Mouse (Mus musculus): ENCODE measurements around the gene Scamp4. TPM values are rescaled to one million over a fixed set of nuclear protein-coding genes. Genes with fewer than 3 reads are reported as not detected.

The Scamp4 gene
- polyA plus RNA-seq, 1 experiment from 2014 or later: 71.6 TPM

DNA sequence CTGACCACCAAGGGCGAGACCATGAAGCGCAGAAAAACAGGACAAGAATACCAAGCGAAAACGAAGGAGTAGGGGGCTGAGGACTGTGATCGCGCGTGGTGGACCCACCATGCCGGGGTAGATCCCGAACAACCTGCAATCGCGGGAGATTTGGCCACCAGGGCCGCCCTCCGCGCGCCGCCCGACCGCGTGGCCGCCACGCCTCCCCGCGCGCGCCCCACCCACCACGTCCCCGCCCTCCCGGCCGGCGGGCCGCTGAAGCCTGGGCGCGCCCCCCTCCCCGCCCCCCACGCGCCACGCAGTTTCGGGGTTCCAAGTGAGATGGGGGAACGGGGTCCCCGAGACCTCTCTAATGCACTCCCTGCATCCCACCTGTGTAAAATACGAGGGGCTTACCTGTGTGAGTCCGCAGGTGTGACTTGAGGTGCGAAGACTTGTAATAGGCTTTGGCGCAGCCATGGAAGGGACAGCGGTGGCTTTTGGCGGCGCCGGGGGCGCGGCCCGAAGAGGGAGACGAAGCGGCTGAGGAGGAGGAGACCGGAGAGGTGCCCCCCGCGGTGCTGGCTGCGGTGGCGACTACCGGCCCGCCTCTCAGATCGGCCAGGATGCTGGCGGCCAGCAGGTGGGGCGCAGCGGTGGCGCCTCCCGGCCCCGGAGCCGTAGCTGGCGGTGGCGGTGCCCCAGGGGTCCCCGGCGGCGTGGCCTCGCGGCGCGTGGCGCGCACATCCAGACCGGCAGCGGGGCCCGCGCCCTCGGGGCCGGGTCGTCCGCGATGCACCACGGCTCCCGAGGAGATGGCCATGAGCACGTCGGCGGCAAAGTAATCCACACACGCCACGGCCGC is 26.1 kb upstream of the Scamp4 start:
- peak; percentile 14; the same call in 1 of the 2 replicates for ATAC-seq (ENCODE audit: low read depth)
- no peaks in the 10 kb centered on the region for H3K36me3 ChIP-seq (ENCODE audit: control insufficient read depth, insufficient read depth, low read length)
- H3K9me3 ChIP-seq (ENCODE audit: control insufficient read depth, low read length): no peaks in the 10 kb centered on the region
- peak overlapping the region; percentile 76 for H3K4me3 ChIP-seq (ENCODE audit: low read depth, low read length)
- H3K4me1 ChIP-seq (ENCODE audit: control insufficient read depth, insufficient read depth, low read length): peaks cover 23% of the 10 kb centered on the region
- under 1% methylated on average over 93 of the region's 96 CpGs for WGBS
- peak overlapping the region; percentile 76 for H3K9ac ChIP-seq (replicated peaks; ENCODE audit: low read depth, low read length)
- H3K27me3 ChIP-seq (ENCODE audit: control insufficient read depth, insufficient read depth, low read length): no peaks in the 10 kb centered on the region; the same call in 1 of the 2 replicates
- H3K4me2 ChIP-seq (ENCODE audit: low read depth, low read length): peak overlapping the region; percentile 94
- H3K27ac ChIP-seq (ENCODE audit: low read depth, low read length): peak overlapping the region; percentile 85

DNA sequence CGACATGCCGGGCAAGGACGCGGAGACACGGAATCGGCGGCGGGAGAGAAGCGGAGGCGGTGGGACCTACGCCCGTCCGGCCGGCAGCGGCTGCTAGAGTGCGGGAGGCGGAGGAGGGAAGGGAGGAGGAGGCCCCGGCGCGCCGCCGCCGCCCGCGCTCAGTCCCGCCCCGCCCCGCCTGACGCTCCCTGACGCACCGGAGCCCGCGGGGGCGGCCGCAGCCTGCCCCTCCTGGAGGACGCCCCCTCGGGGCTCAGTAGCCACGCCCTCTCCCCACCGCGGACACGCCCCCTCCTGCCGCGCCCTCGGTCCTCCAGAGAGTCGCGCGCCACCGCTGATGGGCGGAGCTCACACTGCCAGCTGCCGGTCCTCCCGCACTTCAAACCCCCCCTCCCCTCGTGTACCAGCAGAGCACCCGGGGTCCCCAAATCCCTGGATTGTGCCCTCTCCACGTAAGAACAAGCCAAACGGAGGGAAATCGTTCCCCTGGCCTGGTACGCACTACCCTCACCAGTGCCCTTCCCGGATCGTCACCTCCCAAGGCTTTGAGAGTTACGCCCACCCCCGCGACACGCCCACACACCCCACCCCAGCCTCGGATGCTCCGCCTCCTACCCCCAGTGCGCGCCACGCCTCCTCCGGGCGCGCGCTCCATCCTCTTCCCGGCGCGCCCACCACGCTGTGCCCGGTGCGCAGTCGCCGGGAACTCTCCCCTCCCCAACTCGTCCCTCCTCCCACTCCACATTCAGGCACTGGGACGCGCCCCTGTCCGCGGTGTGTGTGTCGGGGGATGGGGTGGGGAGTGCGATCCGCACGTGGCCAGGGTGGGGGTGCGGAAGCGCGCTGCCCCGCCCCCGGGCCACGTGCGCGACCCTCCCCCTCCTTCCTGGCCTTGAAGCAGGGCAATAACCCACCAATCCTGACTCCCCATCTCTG is 25.2 kb upstream of the Scamp4 start, which contains the start of gene Klf16:
TSS of gene Klf16 (minus strand) at position 127 of the 936 bp plus-strand sequence.
- H3K4me1 ChIP-seq (ENCODE audit: control insufficient read depth, insufficient read depth, low read length): peaks cover 22% of the 10 kb centered on the region
- peak; percentile 75 for ATAC-seq (ENCODE audit: low read depth)
- no peaks in the 10 kb centered on the region for H3K36me3 ChIP-seq (ENCODE audit: control insufficient read depth, insufficient read depth, low read length)
- H3K9ac ChIP-seq (replicated peaks; ENCODE audit: low read depth, low read length): peak within 1 kb of the TSS; percentile 76
- under 1% methylated on average over 67 of the region's 97 CpGs for WGBS
- H3K27me3 ChIP-seq (ENCODE audit: control insufficient read depth, insufficient read depth, low read length): no peaks in the 10 kb centered on the region; the same call in 1 of the 2 replicates
- H3K4me2 ChIP-seq (ENCODE audit: low read depth, low read length): peak within 1 kb of the TSS; percentile 94
- H3K9me3 ChIP-seq (ENCODE audit: control insufficient read depth, low read length): no peaks in the 10 kb centered on the region
- H3K4me3 ChIP-seq (ENCODE audit: low read depth, low read length): peak within 1 kb of the TSS; percentile 76
- peak within 1 kb of the TSS; percentile 85 for H3K27ac ChIP-seq (ENCODE audit: low read depth, low read length)

DNA sequence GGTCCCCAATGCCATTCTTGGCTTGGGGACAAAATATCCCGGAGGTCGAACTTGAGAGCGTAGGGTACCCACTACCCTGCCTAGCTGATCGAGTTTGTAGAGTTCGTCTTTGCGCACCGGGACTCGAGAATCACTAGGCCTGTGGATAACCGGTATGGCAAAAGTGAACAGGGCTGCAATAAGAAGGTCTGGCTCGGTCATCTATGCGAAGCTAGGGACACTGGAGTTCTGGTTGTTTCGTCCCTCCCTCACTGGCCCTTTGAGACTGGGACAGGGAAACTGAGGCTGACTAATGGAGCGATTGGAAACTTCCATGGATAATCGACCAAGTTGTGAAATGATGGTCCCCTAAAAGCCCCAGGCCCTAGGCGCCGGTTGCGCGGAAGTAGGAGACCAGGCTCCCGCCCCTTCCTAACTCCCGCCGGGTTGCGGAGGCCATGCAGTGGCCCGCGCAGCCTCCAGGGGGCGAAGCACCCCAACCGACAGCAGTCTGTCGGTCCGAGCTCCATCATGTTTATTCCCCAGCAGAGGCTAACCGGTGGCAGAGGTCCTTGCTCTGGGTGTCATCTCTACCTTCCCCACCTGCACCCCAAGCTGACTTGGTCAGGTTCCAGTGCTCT is 24.4 kb upstream of the Scamp4 start:
- Histone ChIP-seq H3K27ac (ENCODE audit: low read depth, low read length) (peak overlapping the region; percentile 85), H3K36me3 (ENCODE audit: control insufficient read depth, insufficient read depth, low read length) (no peaks in the 10 kb centered on the region), H3K9me3 (ENCODE audit: control insufficient read depth, low read length) (no peaks in the 10 kb centered on the region), H3K4me2 (ENCODE audit: low read depth, low read length) (peak overlapping the region; percentile 94), H3K9ac (replicated peaks; ENCODE audit: low read depth, low read length) (peak overlapping the region; percentile 76), H3K4me1 (ENCODE audit: control insufficient read depth, insufficient read depth, low read length) (peaks cover 22% of the 10 kb centered on the region), H3K4me3 (ENCODE audit: low read depth, low read length) (peak overlapping the region; percentile 76), H3K27me3 (ENCODE audit: control insufficient read depth, insufficient read depth, low read length) (no peaks in the 10 kb centered on the region; the same call in 1 of the 2 replicates)
- WGBS: 1% methylated on average over 29 of the region's 29 CpGs
- peak; percentile 16 for ATAC-seq (ENCODE audit: low read depth)

DNA sequence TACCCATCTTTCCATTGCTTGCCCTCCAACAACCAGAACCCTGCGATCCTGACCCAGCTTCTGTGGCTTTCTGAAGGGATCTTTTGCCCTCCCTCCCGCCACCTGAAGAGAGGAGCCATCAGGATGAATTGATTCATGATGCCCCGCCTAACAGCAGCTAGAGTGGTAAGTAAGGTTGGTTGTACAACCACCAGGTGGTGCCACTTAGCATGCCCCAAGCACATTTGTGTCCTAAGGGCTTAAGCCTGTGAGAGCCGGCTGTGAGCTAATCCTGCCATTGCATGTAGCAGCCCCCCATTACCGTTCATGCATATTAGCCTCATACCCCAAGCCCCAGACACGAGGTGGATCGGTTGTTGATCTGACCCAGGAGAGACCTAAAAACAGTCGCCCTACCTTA is 23.8 kb upstream of the Scamp4 start:
- 0 out of 2 replicates have a peak overlapping the region, but pooled peaks have one; percentile 94 for H3K4me2 ChIP-seq (ENCODE audit: low read depth, low read length)
- H3K36me3 ChIP-seq (ENCODE audit: control insufficient read depth, insufficient read depth, low read length): no peaks in the 10 kb centered on the region
- WGBS: 9% methylated on average over 8 of the region's 8 CpGs
- H3K9ac ChIP-seq (replicated peaks; ENCODE audit: low read depth, low read length): peak overlapping the region; percentile 22; the same call in 1 of the 2 replicates
- H3K9me3 ChIP-seq (ENCODE audit: control insufficient read depth, low read length): no peaks in the 10 kb centered on the region
- H3K4me3 ChIP-seq (ENCODE audit: low read depth, low read length): no peak overlapping the region
- H3K4me1 ChIP-seq (ENCODE audit: control insufficient read depth, insufficient read depth, low read length): peaks cover 18% of the 10 kb centered on the region
- H3K27ac ChIP-seq (ENCODE audit: low read depth, low read length): no peak overlapping the region
- no peak for ATAC-seq (ENCODE audit: low read depth)
- no peaks in the 10 kb centered on the region; the same call in 1 of the 2 replicates for H3K27me3 ChIP-seq (ENCODE audit: control insufficient read depth, insufficient read depth, low read length)

DNA sequence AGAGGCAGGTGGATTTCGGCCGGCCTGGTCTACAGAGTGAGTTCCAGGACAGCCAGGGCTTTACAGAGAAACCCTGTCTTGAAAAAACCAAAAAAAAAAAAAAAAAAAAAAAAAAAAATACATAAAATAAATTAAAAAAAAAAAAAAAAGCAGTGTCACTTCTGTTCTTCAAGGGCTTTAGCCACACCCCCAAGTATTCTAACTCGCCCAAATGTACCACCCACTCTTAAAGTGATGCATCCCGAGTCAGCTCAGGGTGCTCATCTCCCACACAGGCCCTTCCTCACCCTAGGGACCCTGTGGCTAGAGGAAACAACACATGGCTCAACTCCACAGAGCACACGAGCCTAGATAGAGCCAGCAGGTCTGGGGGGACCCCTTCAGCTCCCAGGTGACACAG is 19.6 kb upstream of the Scamp4 start:
- Histone ChIP-seq H3K36me3 (ENCODE audit: control insufficient read depth, insufficient read depth, low read length) (0 out of 2 replicates have a peak, but pooled peaks cover 6% of the 10 kb centered on the region), H3K4me3 (ENCODE audit: low read depth, low read length) (no peak overlapping the region), H3K4me1 (ENCODE audit: control insufficient read depth, insufficient read depth, low read length) (peaks cover 3% of the 10 kb centered on the region), H3K27ac (ENCODE audit: low read depth, low read length) (no peak overlapping the region), H3K9ac (replicated peaks; ENCODE audit: low read depth, low read length) (no peak overlapping the region), H3K27me3 (ENCODE audit: control insufficient read depth, insufficient read depth, low read length) (no peaks in the 10 kb centered on the region), H3K9me3 (ENCODE audit: control insufficient read depth, low read length) (no peaks in the 10 kb centered on the region), H3K4me2 (ENCODE audit: low read depth, low read length) (no peak overlapping the region)
- whole genome bisulfite sequencing: 88% methylated on average over 5 of the region's 5 CpGs
- no peak for ATAC-seq (ENCODE audit: low read depth)

DNA sequence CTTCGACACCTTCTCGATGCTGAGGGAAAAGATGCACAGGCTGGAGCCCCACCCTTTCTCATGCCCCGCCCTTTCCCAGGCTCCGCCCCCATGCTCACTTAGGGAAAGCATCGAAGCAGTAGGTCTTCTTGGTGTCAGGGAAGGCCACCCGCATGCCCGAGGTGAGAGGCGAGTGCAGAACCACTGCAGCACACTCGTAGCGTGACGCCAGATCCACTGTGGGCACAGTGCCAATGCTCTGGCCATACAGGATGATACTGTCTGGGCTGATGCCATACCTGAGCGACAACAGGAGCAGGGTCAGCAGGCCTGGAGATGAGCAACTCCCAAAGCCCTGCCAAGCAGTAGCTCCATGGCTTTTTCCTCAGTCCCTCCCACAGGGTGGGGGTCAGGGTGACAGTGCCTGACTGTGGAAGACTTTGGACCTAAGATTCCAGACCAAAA is 18.6 kb upstream of the Scamp4 start:
- ATAC-seq (ENCODE audit: low read depth): no peak
- 0 out of 2 replicates have a peak, but pooled peaks cover 6% of the 10 kb centered on the region for H3K36me3 ChIP-seq (ENCODE audit: control insufficient read depth, insufficient read depth, low read length)
- 58% methylated on average over 12 of the region's 12 CpGs for WGBS
- no peaks in the 10 kb centered on the region for H3K27me3 ChIP-seq (ENCODE audit: control insufficient read depth, insufficient read depth, low read length)
- H3K27ac ChIP-seq (ENCODE audit: low read depth, low read length): no peak overlapping the region
- H3K4me3 ChIP-seq (ENCODE audit: low read depth, low read length): no peak overlapping the region
- H3K9ac ChIP-seq (replicated peaks; ENCODE audit: low read depth, low read length): no peak overlapping the region
- no peaks in the 10 kb centered on the region for H3K9me3 ChIP-seq (ENCODE audit: control insufficient read depth, low read length)
- peaks cover 6% of the 10 kb centered on the region for H3K4me1 ChIP-seq (ENCODE audit: control insufficient read depth, insufficient read depth, low read length)
- no peak overlapping the region for H3K4me2 ChIP-seq (ENCODE audit: low read depth, low read length)

DNA sequence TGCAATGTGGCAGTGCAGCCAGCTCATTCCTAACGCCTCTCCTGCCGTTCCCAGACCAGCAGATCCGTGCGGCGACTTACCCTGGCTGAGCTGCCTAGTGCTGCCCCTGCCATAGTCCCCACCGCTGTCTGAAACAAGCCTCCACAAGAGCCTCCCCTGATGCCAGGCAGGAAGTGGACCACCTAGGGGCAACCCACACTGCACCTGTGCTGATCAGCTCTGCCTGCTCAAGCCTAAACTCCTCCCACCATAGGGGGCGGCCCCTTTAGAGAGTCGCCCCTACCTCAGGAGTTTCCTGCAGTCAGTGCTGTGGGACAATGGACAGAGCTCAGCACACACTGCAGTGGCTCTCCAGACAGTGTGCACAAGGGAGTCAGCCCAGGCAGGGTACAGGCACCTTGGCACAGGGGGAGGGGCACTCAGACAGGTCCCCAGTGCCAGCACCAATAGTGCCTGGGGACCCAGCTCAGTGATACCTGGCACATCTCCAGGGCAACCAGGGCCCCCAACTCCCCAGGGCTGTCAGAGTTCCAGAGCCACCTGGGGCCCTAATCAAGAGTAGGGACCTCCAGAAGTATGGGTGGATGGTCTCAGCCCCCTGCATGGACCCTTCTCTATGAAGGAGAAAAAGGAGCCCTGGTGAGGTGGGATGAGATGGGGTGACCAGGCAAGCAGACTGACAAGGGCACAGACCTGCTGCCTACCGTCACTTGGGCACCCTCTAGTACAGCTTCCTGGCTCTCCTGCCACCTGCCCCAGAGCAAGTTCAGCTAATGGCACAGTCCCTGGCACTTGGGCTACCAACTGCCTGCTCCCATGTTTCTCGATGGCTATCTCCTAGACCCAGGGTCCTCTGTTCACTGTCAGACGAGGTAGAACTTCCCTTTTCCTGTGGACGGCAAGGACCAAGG is 17.8 kb upstream of the Scamp4 start:
- H3K9ac ChIP-seq (replicated peaks; ENCODE audit: low read depth, low read length): no peak overlapping the region
- 0 out of 2 replicates have a peak, but pooled peaks cover 6% of the 10 kb centered on the region for H3K36me3 ChIP-seq (ENCODE audit: control insufficient read depth, insufficient read depth, low read length)
- WGBS: 77% methylated on average over 12 of the region's 12 CpGs
- no peak for ATAC-seq (ENCODE audit: low read depth)
- no peaks in the 10 kb centered on the region for H3K9me3 ChIP-seq (ENCODE audit: control insufficient read depth, low read length)
- no peaks in the 10 kb centered on the region for H3K27me3 ChIP-seq (ENCODE audit: control insufficient read depth, insufficient read depth, low read length)
- H3K4me1 ChIP-seq (ENCODE audit: control insufficient read depth, insufficient read depth, low read length): peaks cover 11% of the 10 kb centered on the region
- H3K27ac ChIP-seq (ENCODE audit: low read depth, low read length): no peak overlapping the region
- no peak overlapping the region for H3K4me3 ChIP-seq (ENCODE audit: low read depth, low read length)
- H3K4me2 ChIP-seq (ENCODE audit: low read depth, low read length): no peak overlapping the region

DNA sequence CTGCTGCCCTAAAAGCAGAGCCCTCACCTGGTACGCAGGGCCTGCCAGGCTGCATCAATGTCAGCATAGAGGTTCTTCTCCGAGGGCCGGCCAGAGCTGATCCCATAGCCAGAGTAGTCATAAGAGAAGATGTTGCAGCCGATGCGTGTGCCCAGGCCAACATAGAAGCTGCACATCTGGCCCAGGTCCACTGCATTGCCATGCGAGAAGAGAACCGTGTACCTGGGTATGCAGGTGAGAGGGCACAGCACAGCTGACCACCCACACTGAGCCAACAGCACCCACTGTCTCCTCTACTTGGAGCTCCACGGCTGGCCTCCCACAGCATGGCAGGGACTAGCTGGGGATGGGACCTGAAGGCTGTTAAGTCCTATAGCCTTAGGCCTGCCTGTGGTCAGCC is 17.1 kb upstream of the Scamp4 start:
- no peaks in the 10 kb centered on the region for H3K27me3 ChIP-seq (ENCODE audit: control insufficient read depth, insufficient read depth, low read length)
- H3K4me3 ChIP-seq (ENCODE audit: low read depth, low read length): no peak overlapping the region
- H3K4me2 ChIP-seq (ENCODE audit: low read depth, low read length): no peak overlapping the region
- H3K36me3 ChIP-seq (ENCODE audit: control insufficient read depth, insufficient read depth, low read length): 0 out of 2 replicates have a peak, but pooled peaks cover 6% of the 10 kb centered on the region
- H3K4me1 ChIP-seq (ENCODE audit: control insufficient read depth, insufficient read depth, low read length): peaks cover 11% of the 10 kb centered on the region
- no peak for ATAC-seq (ENCODE audit: low read depth)
- no peak overlapping the region for H3K27ac ChIP-seq (ENCODE audit: low read depth, low read length)
- no peak overlapping the region for H3K9ac ChIP-seq (replicated peaks; ENCODE audit: low read depth, low read length)
- 94% methylated on average over 8 of the region's 8 CpGs for WGBS
- H3K9me3 ChIP-seq (ENCODE audit: control insufficient read depth, low read length): no peaks in the 10 kb centered on the region
